ENCODE assay signal across 14 mouse cellular contexts in genomic region chr2:6454941-6455516, GRCm38 (mm10).
DNase-seq lines count a peak whose midpoint lies in the region; ATAC-seq and TF ChIP-seq lines count a peak whose summit lies in the region.
"Had no signal": no experiment of that assay in that cellular context is flagged by ENCODE, and none has a peak within 500 bp of the region (broad histone marks: within the 10 kb centered on the region; RNA-seq: fewer than 3 reads in every experiment).

No protein-coding gene starts in this region.

- no peak for TF ChIP-seq POLR2A in brain, embryonic 14.5 days (IDR thresholded peaks at IDR 0.05; ENCODE audit: borderline replicate concordance, extremely low read depth, insufficient read depth, insufficient read length, poor library complexity, severe bottlenecking)

- ATAC-seq in heart, embryonic 14.5 days (ENCODE audit: insufficient number of reproducible peaks, insufficient read depth, low FRiP score, low read depth) = peak; percentile 50; the same call in 1 of the 2 replicates
- ATAC-seq in lung, embryonic 16.5 days (ENCODE audit: low read depth) = peak; percentile 63
- 0 out of 2 replicates have a peak, but pooled peaks have one; percentile 49 for ATAC-seq in limb, embryonic 15.5 days (ENCODE audit: insufficient number of reproducible peaks, low FRiP score, low TSS enrichment, low read depth)
- ATAC-seq: CD4-positive, CD25-positive, alpha-beta regulatory T cell, adult 4 months had no signal

- no peak overlapping the region for H3K9ac ChIP-seq in heart, embryonic 14.5 days (ENCODE audit: low read length)
- no peak overlapping the region for H3K9ac ChIP-seq in lung, embryonic 16.5 days (ENCODE audit: low read length)
- H3K9ac ChIP-seq in limb, embryonic 15.5 days = no peak overlapping the region
- H3K9ac ChIP-seq: liver, embryonic 15.5 days had no signal

- no peaks in the 10 kb centered on the region for H3K27me3 ChIP-seq in heart, embryonic 14.5 days (ENCODE audit: control insufficient read depth, insufficient read depth, low read length)
- no peaks in the 10 kb centered on the region for H3K27me3 ChIP-seq in lung, embryonic 16.5 days (ENCODE audit: control insufficient read depth, insufficient read depth, low read depth, low read length)
- H3K27me3 ChIP-seq in limb, embryonic 15.5 days = no peaks in the 10 kb centered on the region
- H3K27me3 ChIP-seq: liver, embryonic 15.5 days had no signal

- intact Hi-C loops in heart, postnatal 36 days (cut with DNase I) = no loop called here

- no peak overlapping the region for H3K4me3 ChIP-seq in heart, embryonic 14.5 days (ENCODE audit: control insufficient read depth in 1 of 2, insufficient read depth in 1 of 2, low read depth in 1 of 2, low read length in 2 of 2)
- H3K4me3 ChIP-seq in lung, embryonic 16.5 days (ENCODE audit: low read length) = no peak overlapping the region
- H3K4me3 ChIP-seq in limb, embryonic 15.5 days = no peak overlapping the region
- H3K4me3 ChIP-seq: erythroblast, embryonic 14.5 days; liver, embryonic 15.5 days had no signal

- peak overlapping the region; percentile 31 to 56; a peak in 2 of 4 replicates for H3K27ac ChIP-seq in heart, embryonic 14.5 days (replicated peaks in 1 of 2; ENCODE audit: control insufficient read depth in 1 of 2, insufficient read depth in 1 of 2, low read depth in 2 of 2, low read length in 2 of 2)
- H3K27ac ChIP-seq in lung, embryonic 16.5 days (ENCODE audit: low read length) = no peak overlapping the region
- peak overlapping the region; percentile 47 for H3K27ac ChIP-seq in limb, embryonic 15.5 days
- H3K27ac ChIP-seq: liver, embryonic 15.5 days had no signal

- DNase-seq in heart, postnatal 36 days = no peak
- DNase-seq in lung, adult 18-20 months = no peak
- peak; percentile 74 for DNase-seq in brain, embryonic 14.5 days (ENCODE audit: low read depth)
- DNase-seq in c-Kit-positive CD71-positive TER-119-positive erythroid progenitor cells, embryonic 14.5 days (ENCODE audit: low spot score) = no peak
- DNase-seq in testis, postnatal 10 days (ENCODE audit: low spot score) = no peak
- DNase-seq: adrenal gland, adult 8-10 months; gastrocnemius, postnatal 10 days; right cerebral cortex, postnatal 25 days had no signal

- WGBS in heart, embryonic 14.5 days = 36% methylated on average over 7 of the region's 7 CpGs
- WGBS in lung, embryonic 16.5 days = 48% methylated on average over 7 of the region's 7 CpGs
- WGBS in limb, embryonic 15.5 days = 35% methylated on average over 7 of the region's 7 CpGs

- no peaks in the 10 kb centered on the region for H3K36me3 ChIP-seq in heart, embryonic 14.5 days (ENCODE audit: control insufficient read depth, insufficient read depth, low read length)
- no peaks in the 10 kb centered on the region for H3K36me3 ChIP-seq in lung, embryonic 16.5 days (ENCODE audit: control insufficient read depth, insufficient read depth, low read length)
- no peaks in the 10 kb centered on the region for H3K36me3 ChIP-seq in limb, embryonic 15.5 days
- H3K36me3 ChIP-seq: liver, embryonic 15.5 days had no signal

- H3K4me2 ChIP-seq in heart, embryonic 14.5 days (ENCODE audit: low read length) = no peak overlapping the region
- H3K4me2 ChIP-seq in lung, embryonic 16.5 days (ENCODE audit: low read depth, low read length) = no peak overlapping the region
- no peak overlapping the region for H3K4me2 ChIP-seq in limb, embryonic 15.5 days
- H3K4me2 ChIP-seq: liver, embryonic 15.5 days had no signal

- no peaks in the 10 kb centered on the region for H3K9me3 ChIP-seq in heart, embryonic 14.5 days (ENCODE audit: control insufficient read depth, low read length)
- no peaks in the 10 kb centered on the region for H3K9me3 ChIP-seq in lung, embryonic 16.5 days (ENCODE audit: control insufficient read depth, low read length)
- no peaks in the 10 kb centered on the region for H3K9me3 ChIP-seq in limb, embryonic 15.5 days
- H3K9me3 ChIP-seq: liver, embryonic 15.5 days had no signal

- TF ChIP-seq CTCF in brain, embryonic 14.5 days (IDR thresholded peaks at IDR 0.05; ENCODE audit: borderline replicate concordance, extremely low read depth, insufficient read depth, insufficient read length) = no peak

- H3K4me1 ChIP-seq in heart, embryonic 14.5 days (ENCODE audit: control insufficient read depth in 2 of 2, insufficient read depth in 2 of 2, low read length in 2 of 2) = peaks cover 4 to 9% of the 10 kb centered on the region in 2 experiments
- H3K4me1 ChIP-seq in lung, embryonic 16.5 days (replicated peaks; ENCODE audit: control insufficient read depth, insufficient read depth, low read length) = no peaks in the 10 kb centered on the region
- peaks cover 20% of the 10 kb centered on the region; the same call in 1 of the 2 replicates for H3K4me1 ChIP-seq in limb, embryonic 15.5 days
- H3K4me1 ChIP-seq: liver, embryonic 15.5 days had no signal
